Mouse (Mus musculus) cerebellum, adult 2 months (tissue): ENCODE data around the gene Itpr1.

Source experiments
- CTCF ChIP-seq: fragments of 200-500 bp; IDR thresholded peaks from 2 replicates; pipeline ENCODE4 v1.5.1; 2011; ENCODE audit warnings: low read depth, mild to moderate bottlenecking, control low read depth, low read length, moderate library complexity, borderline replicate concordance; ENCODE audit not compliant: insufficient read depth
- POLR2A ChIP-seq: fragments of 200-500 bp; IDR thresholded peaks from 2 replicates; pipeline ENCODE4 v1.6.1; 2011; ENCODE audit warnings: low read length, control low read depth, borderline replicate concordance; ENCODE audit not compliant: insufficient read depth

DNA sequence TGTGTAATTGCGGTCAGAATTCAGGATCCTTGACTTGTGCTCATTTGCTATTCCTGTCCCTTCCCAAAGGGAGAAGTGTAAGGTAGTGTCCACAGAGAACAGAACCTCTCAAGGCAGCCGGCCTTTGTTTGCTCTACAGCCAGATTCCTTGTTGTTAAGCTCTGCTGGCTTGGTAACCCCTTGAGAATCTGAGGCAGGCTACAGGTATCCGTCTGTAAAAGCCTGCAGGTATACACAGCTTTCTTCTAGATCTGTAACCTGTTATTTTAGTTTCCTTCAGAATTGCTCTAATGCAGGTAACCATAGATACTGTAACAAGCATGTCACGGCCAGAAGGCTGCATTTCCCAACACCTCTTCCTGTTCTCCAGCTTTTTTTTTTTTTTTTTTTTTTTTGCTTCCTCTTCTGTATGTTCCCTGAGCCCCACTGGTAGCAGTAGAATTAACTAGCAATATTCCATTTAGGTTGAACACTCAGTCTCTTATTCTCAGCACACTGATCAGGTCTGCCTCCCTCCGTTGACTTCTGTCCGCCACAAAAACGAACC, 158.5 kb downstream of the Itpr1 start:
- TF ChIP-seq CTCF: no peak
- TF ChIP-seq POLR2A: no peak
